ENCODE assay signal across 8 mouse cellular contexts in genomic region chr17:33092391-33093193, GRCm38 (mm10). TPM values are rescaled to one million over a fixed set of nuclear protein-coding genes. Genes with fewer than 3 reads are reported as not detected.
DNase-seq lines count a peak whose midpoint lies in the region; ATAC-seq and TF ChIP-seq lines count a peak whose summit lies in the region.

No protein-coding gene starts in this region.

- 4% methylated on average over 31 of the region's 31 CpGs for WGBS in limb, embryonic 13.5 days
- 1% methylated on average over 31 of the region's 31 CpGs for WGBS in midbrain, embryonic 15.5 days
- WGBS in spleen, adult 2 months: 5% methylated on average over 31 of the region's 31 CpGs

- TF ChIP-seq POLR2A in embryonic fibroblast, embryonic 13.5 days (IDR thresholded peaks at IDR 0.05; ENCODE audit: low read depth, low read length): peak; percentile 46
- TF ChIP-seq POLR2A in spleen, adult 2 months (IDR thresholded peaks at IDR 0.05; ENCODE audit: low read depth, low read length): no peak

- peaks cover 8% of the 10 kb centered on the region for H3K79me3 ChIP-seq in C2C12 (ENCODE audit: low read depth)

- no peak for TF ChIP-seq CTCF in C2C12 (IDR thresholded peaks at IDR 0.05; ENCODE audit: control insufficient read depth, insufficient read depth, insufficient read length)
- no peak for TF ChIP-seq CTCF in embryonic fibroblast, embryonic 13.5 days (IDR thresholded peaks at IDR 0.05; ENCODE audit: borderline replicate concordance, insufficient read depth, low read length)
- no peak for TF ChIP-seq CTCF in spleen, adult 2 months (IDR thresholded peaks at IDR 0.05; ENCODE audit: extremely low read depth, insufficient read depth, insufficient read length, insufficient replicate concordance)

- H3ac ChIP-seq in C2C12 (ENCODE audit: control insufficient read depth, insufficient read length, low read depth): peak overlapping the region; percentile 91

- DNase-seq in brain, adult 2 months (ENCODE audit: low read depth, low spot score): peak; percentile 91
- peak; percentile 72 to 83 for DNase-seq in heart, adult 9 months (ENCODE audit: low spot score in 2 of 2)
- peak; percentile 94 for DNase-seq in kidney, adult 9 months
- peak; percentile 14 to 61 for DNase-seq in spleen, adult 2 months (ENCODE audit: low read depth in 1 of 2, low spot score in 2 of 2)

- peaks cover 33% of the 10 kb centered on the region for H3K79me2 ChIP-seq in C2C12 (ENCODE audit: control insufficient read depth, insufficient read depth)

- peak; percentile 72; the same call in 1 of the 2 replicates for ATAC-seq in limb, embryonic 13.5 days (ENCODE audit: low FRiP score, low read depth)
- peak; percentile 80 for ATAC-seq in midbrain, embryonic 15.5 days (replicated peaks)

- peak overlapping the region; percentile 78 for H3K9ac ChIP-seq in limb, embryonic 13.5 days
- peak overlapping the region; percentile 87 for H3K9ac ChIP-seq in midbrain, embryonic 15.5 days

- no peaks in the 10 kb centered on the region for H3K27me3 ChIP-seq in C2C12 (ENCODE audit: control insufficient read depth, insufficient read depth, insufficient read length)
- no peaks in the 10 kb centered on the region for H3K27me3 ChIP-seq in limb, embryonic 13.5 days
- H3K27me3 ChIP-seq in midbrain, embryonic 15.5 days (replicated peaks): no peaks in the 10 kb centered on the region
- H3K27me3 ChIP-seq in spleen, adult 2 months (ENCODE audit: control insufficient read depth, insufficient read depth, low read length): no peaks in the 10 kb centered on the region

- peak overlapping the region; percentile 78 for H3K4me2 ChIP-seq in limb, embryonic 13.5 days (replicated peaks)
- H3K4me2 ChIP-seq in midbrain, embryonic 15.5 days: peak overlapping the region; percentile 79

- no peaks in the 10 kb centered on the region for H3K36me3 ChIP-seq in C2C12 (ENCODE audit: control insufficient read depth, insufficient read depth)
- no peaks in the 10 kb centered on the region; the same call in 1 of the 2 replicates for H3K36me3 ChIP-seq in limb, embryonic 13.5 days
- no peaks in the 10 kb centered on the region for H3K36me3 ChIP-seq in midbrain, embryonic 15.5 days (replicated peaks)
- no peaks in the 10 kb centered on the region for H3K36me3 ChIP-seq in spleen, adult 2 months (ENCODE audit: control insufficient read depth, insufficient read depth, low read length)

- no peaks in the 10 kb centered on the region for H3K4me1 ChIP-seq in embryonic fibroblast, embryonic 13.5 days (ENCODE audit: control insufficient read depth, insufficient read depth, low read length)
- H3K4me1 ChIP-seq in limb, embryonic 13.5 days: peaks cover 12% of the 10 kb centered on the region
- H3K4me1 ChIP-seq in midbrain, embryonic 15.5 days: peaks cover 22% of the 10 kb centered on the region
- 0 out of 2 replicates have a peak, but pooled peaks cover 2% of the 10 kb centered on the region for H3K4me1 ChIP-seq in spleen, adult 2 months (ENCODE audit: control insufficient read depth, insufficient read depth, insufficient read length)

- peak overlapping the region; percentile 55 for H3K27ac ChIP-seq in embryonic fibroblast, embryonic 13.5 days (ENCODE audit: insufficient read depth, low read length)
- peak overlapping the region; percentile 85 for H3K27ac ChIP-seq in limb, embryonic 13.5 days
- peak overlapping the region; percentile 96 for H3K27ac ChIP-seq in midbrain, embryonic 15.5 days
- peak overlapping the region; percentile 73 for H3K27ac ChIP-seq in spleen, adult 2 months (ENCODE audit: insufficient read depth, low read length)

- peak overlapping the region; percentile 59 for H3K4me3 ChIP-seq in C2C12 (ENCODE audit: insufficient read depth, poor library complexity, severe bottlenecking)
- H3K4me3 ChIP-seq in embryonic fibroblast, embryonic 13.5 days (ENCODE audit: insufficient read depth, low read length): peak overlapping the region; percentile 84
- peak overlapping the region; percentile 62 for H3K4me3 ChIP-seq in limb, embryonic 13.5 days
- H3K4me3 ChIP-seq in midbrain, embryonic 15.5 days: peak overlapping the region; percentile 83
- H3K4me3 ChIP-seq in spleen, adult 2 months (ENCODE audit: extremely low read depth, insufficient read depth, insufficient read length): peak overlapping the region; percentile 92

- H3K9me3 ChIP-seq in limb, embryonic 13.5 days: no peaks in the 10 kb centered on the region
- no peaks in the 10 kb centered on the region for H3K9me3 ChIP-seq in midbrain, embryonic 15.5 days

TF ChIP-seq in C2C12, 6 proteins besides CTCF, POLR2A, EP300 and RAD21:
- no peak for TF ChIP-seq MAX (IDR thresholded peaks at IDR 0.05)
- TF ChIP-seq USF1 (IDR thresholded peaks at IDR 0.05; ENCODE audit: low read depth): no peak
- no peak for TF ChIP-seq MYOG (IDR thresholded peaks at IDR 0.05; ENCODE audit: control insufficient read depth, extremely low read depth, insufficient read length)
- no peak for TF ChIP-seq CEBPB (IDR thresholded peaks at IDR 0.05; ENCODE audit: low read depth)
- TF ChIP-seq MYOD1 (IDR thresholded peaks at IDR 0.05; ENCODE audit: control insufficient read depth, insufficient read length, low read depth): no peak
- TF ChIP-seq FOSL1 (IDR thresholded peaks at IDR 0.05; ENCODE audit: insufficient read depth, low read length, poor library complexity, severe bottlenecking): no peak

RNA-seq across cellular contexts. Expression of gene Zfp563, which starts 3.5 kb away (rescaled TPM):
- 1.3 TPM for polyA plus RNA-seq in C2C12 (2012; fragmentation: generic; extraction: Trizol)
- polyA plus RNA-seq in embryonic fibroblast, embryonic 13.5 days (2011; ENCODE audit: insufficient read length, low read depth, missing spikeins): 5.6 and 5.7 TPM in 2 replicates
- 10.9 and 12.0 TPM in 2 replicates for polyA plus RNA-seq in limb, embryonic 13.5 days (2015; fragmentation: Nextera tagmentation; extraction: Ambion mirVana)
- 23.0 and 24.0 TPM in 2 replicates for polyA plus RNA-seq in midbrain, embryonic 15.5 days (2015; fragmentation: Nextera tagmentation; extraction: Ambion mirVana)
- 0.48 and 0.69 TPM in 2 replicates for polyA plus RNA-seq in spleen, adult 2 months (2012; rRNA removed)

RNA-seq across cellular contexts. Expression of gene 4921501E09Rik, which starts 24.7 kb away (rescaled TPM):
- not detected for polyA plus RNA-seq in C2C12 (2012; fragmentation: generic; extraction: Trizol)
- polyA plus RNA-seq in embryonic fibroblast, embryonic 13.5 days (2011; ENCODE audit: insufficient read length, low read depth, missing spikeins): not detected in 2 replicates
- not detected in 2 replicates for polyA plus RNA-seq in limb, embryonic 13.5 days (2015; fragmentation: Nextera tagmentation; extraction: Ambion mirVana)
- polyA plus RNA-seq in midbrain, embryonic 15.5 days (2015; fragmentation: Nextera tagmentation; extraction: Ambion mirVana): not detected in 2 replicates
- polyA plus RNA-seq in spleen, adult 2 months (2012; rRNA removed): not detected in 2 replicates

RNA-seq across cellular contexts. Expression of gene Morc2b, which starts 46.9 kb away (rescaled TPM):
- 0.04 TPM for polyA plus RNA-seq in C2C12 (2012; fragmentation: generic; extraction: Trizol)
- polyA plus RNA-seq in embryonic fibroblast, embryonic 13.5 days (2011; ENCODE audit: insufficient read length, low read depth, missing spikeins): not detected in 2 replicates
- 0.14 TPM in 1 of 2 replicates, not detected in the other for polyA plus RNA-seq in limb, embryonic 13.5 days (2015; fragmentation: Nextera tagmentation; extraction: Ambion mirVana)
- polyA plus RNA-seq in midbrain, embryonic 15.5 days (2015; fragmentation: Nextera tagmentation; extraction: Ambion mirVana): 0.34 and 0.50 TPM in 2 replicates
- not detected in 2 replicates for polyA plus RNA-seq in spleen, adult 2 months (2012; rRNA removed)

RNA-seq across cellular contexts. Expression of gene Zfp763, which starts 59.4 kb away (rescaled TPM):
- polyA plus RNA-seq in C2C12 (2012; fragmentation: generic; extraction: Trizol): 0.96 TPM
- polyA plus RNA-seq in embryonic fibroblast, embryonic 13.5 days (2011; ENCODE audit: insufficient read length, low read depth, missing spikeins): 4.2 and 8.1 TPM in 2 replicates
- 18.5 and 18.6 TPM in 2 replicates for polyA plus RNA-seq in limb, embryonic 13.5 days (2015; fragmentation: Nextera tagmentation; extraction: Ambion mirVana)
- polyA plus RNA-seq in midbrain, embryonic 15.5 days (2015; fragmentation: Nextera tagmentation; extraction: Ambion mirVana): 28.7 and 29.5 TPM in 2 replicates
- polyA plus RNA-seq in spleen, adult 2 months (2012; rRNA removed): 0.26 and 0.34 TPM in 2 replicates

Comparison
In these comparisons a context has a peak if more than half of its experiments do, and no peak if none do; other contexts are left out.
1. Peak in every context shown above with its lines: DNase-seq, ATAC-seq, H3K4me3 ChIP-seq and H3K27ac ChIP-seq.
2. DNase-seq: peak in every context shown above with its lines; median percentile 94 in kidney, adult 9 months; 91 in brain, adult 2 months; 78 in heart, adult 9 months; 38 in spleen, adult 2 months.